Mouse (Mus musculus) kidney, adult 2 months (tissue): ENCODE measurements at regions not wholly inside any gene's neighbourhood (a gene's known extent, or its start where the extent isn't known, plus 50 kb on each side); places are given as distances from the start of the nearest gene placed in this dataset.

Source experiments
- DNase-seq: peaks from one replicate; pipeline ENCODE4 v3.0.0; 2021
- H3K27ac ChIP-seq: fragments of 200-500 bp; 2 replicates; pipeline ENCODE4 v1.5.1; 2012; ENCODE audit warnings: low read depth, low read length, control low read depth, inconsistent platforms; ENCODE audit not compliant: insufficient read depth
- H3K27me3 ChIP-seq: fragments of 200-500 bp; replicated peaks from 2 replicates; pipeline ENCODE4 v1.6.1; 2012; ENCODE audit warnings: mild to moderate bottlenecking, moderate library complexity, low read length, inconsistent platforms; ENCODE audit not compliant: control insufficient read depth, insufficient read depth
- H3K36me3 ChIP-seq: fragments of 200-500 bp; 2 replicates; pipeline ENCODE4 v1.6.1; 2012; ENCODE audit warnings: mild to moderate bottlenecking, moderate library complexity, low read length, inconsistent platforms; ENCODE audit not compliant: control insufficient read depth, insufficient read depth
- H3K4me1 ChIP-seq: fragments of 200-500 bp; 2 replicates; pipeline ENCODE4 v1.6.1; 2011; ENCODE audit warnings: low read length; ENCODE audit not compliant: control insufficient read depth, insufficient read depth
- H3K4me3 ChIP-seq: fragments of 200-500 bp; 2 replicates; pipeline ENCODE4 v1.5.1; 2011; ENCODE audit warnings: mild to moderate bottlenecking, low read depth, low read length, control low read depth; ENCODE audit not compliant: insufficient read depth
- CTCF ChIP-seq: fragments of 200-500 bp; conservative IDR thresholded peaks from 2 replicates; pipeline ENCODE4 v1.5.1; 2011; ENCODE audit warnings: low read depth, mild to moderate bottlenecking, control low read depth, low read length, moderate library complexity, mixed read lengths; ENCODE audit not compliant: insufficient read depth, insufficient read length
- POLR2A ChIP-seq: fragments of 200-500 bp; IDR thresholded peaks from one replicate; pipeline ENCODE4 v1.6.1; 2011; ENCODE audit warnings: low read depth, low read length, control low read depth
- WGBS: fragments of 180-500 bp; shearing (Covaris S2); methylation state at CpG from one replicate; pipeline ENCODE4 v1.1.7; 2018; 5-methylcytosine and 5-hydroxymethylcytosine counted together

- 70% methylated on average over 2 of the region's 2 CpGs for WGBS
- DNase-seq, result no peak
- Histone ChIP-seq H3K27me3 (no peaks in the 10 kb centered on the region), H3K4me3 (no peak overlapping the region), H3K27ac (no peak overlapping the region), H3K36me3 (no peaks in the 10 kb centered on the region), H3K4me1 (peaks cover 5% of the 10 kb centered on the region; the same call in 1 of the 2 replicates)
- no peak for TF ChIP-seq CTCF
- TF ChIP-seq POLR2A, result no peak
Measured at GRCm38 (mm10) chr5:43056486-43056885, 176.5 kb upstream of the Cpeb2 start.

- WGBS, result 90% methylated on average over 2 of the region's 2 CpGs
- no peaks in the 10 kb centered on the region for H3K27me3 ChIP-seq
- DNase-seq, result no peak
- no peaks in the 10 kb centered on the region; the same call in 1 of the 2 replicates for H3K4me1 ChIP-seq
- TF ChIP-seq CTCF, result no peak
- no peak for TF ChIP-seq POLR2A
- H3K4me3 ChIP-seq, result no peak overlapping the region
- no peaks in the 10 kb centered on the region for H3K36me3 ChIP-seq
- H3K27ac ChIP-seq, result no peak overlapping the region
Measured at GRCm38 (mm10) chr5:43061243-43061642, 171.7 kb upstream of the Cpeb2 start.

- H3K27ac ChIP-seq, result no peak overlapping the region
- TF ChIP-seq POLR2A, result no peak
- TF ChIP-seq CTCF, result no peak
- DNase-seq, result no peak
- 54% methylated on average over 1 of the region's 1 CpGs for WGBS
- H3K4me1 ChIP-seq, result no peaks in the 10 kb centered on the region
- H3K36me3 ChIP-seq, result no peaks in the 10 kb centered on the region
- no peaks in the 10 kb centered on the region for H3K27me3 ChIP-seq
- H3K4me3 ChIP-seq, result no peak overlapping the region
Measured at GRCm38 (mm10) chr5:43061797-43062391, 171.1 kb upstream of the Cpeb2 start.

GRCm38 (mm10) chr5:43062499-43062898, 170.5 kb upstream of the Cpeb2 start:
- Histone ChIP-seq H3K4me3 (no peak overlapping the region), H3K4me1 (no peaks in the 10 kb centered on the region), H3K36me3 (no peaks in the 10 kb centered on the region), H3K27ac (no peak overlapping the region), H3K27me3 (no peaks in the 10 kb centered on the region)
- DNase-seq, result no peak
- no peak for TF ChIP-seq CTCF
- TF ChIP-seq POLR2A, result no peak
- WGBS, result 81% methylated on average over 1 of the region's 1 CpGs

GRCm38 (mm10) chr5:43063386-43063785, 169.6 kb upstream of the Cpeb2 start:
- Histone ChIP-seq H3K4me1 (no peaks in the 10 kb centered on the region), H3K36me3 (no peaks in the 10 kb centered on the region), H3K27me3 (no peaks in the 10 kb centered on the region), H3K4me3 (no peak overlapping the region), H3K27ac (no peak overlapping the region)
- TF ChIP-seq CTCF (no peak), POLR2A (no peak)
- DNase-seq, result no peak
- 81% methylated on average over 8 of the region's 8 CpGs for WGBS

- Histone ChIP-seq H3K27ac (no peak overlapping the region), H3K27me3 (no peaks in the 10 kb centered on the region), H3K36me3 (no peaks in the 10 kb centered on the region), H3K4me1 (peaks cover 3% of the 10 kb centered on the region; the same call in 1 of the 2 replicates), H3K4me3 (no peak overlapping the region)
- WGBS, result 91% methylated on average over 3 of the region's 3 CpGs
- no peak for TF ChIP-seq POLR2A
- TF ChIP-seq CTCF, result no peak
- DNase-seq, result no peak
Measured at GRCm38 (mm10) chr5:43071541-43071940, 161.4 kb upstream of the Cpeb2 start.

GRCm38 (mm10) chr5:43072340-43072739, 160.6 kb upstream of the Cpeb2 start:
- no peak for DNase-seq
- Histone ChIP-seq H3K36me3 (no peaks in the 10 kb centered on the region), H3K27ac (no peak overlapping the region), H3K4me3 (no peak overlapping the region), H3K27me3 (no peaks in the 10 kb centered on the region), H3K4me1 (peaks cover 3% of the 10 kb centered on the region; the same call in 1 of the 2 replicates)
- WGBS, result 91% methylated on average over 2 of the region's 2 CpGs
- no peak for TF ChIP-seq POLR2A
- no peak for TF ChIP-seq CTCF
